13 mouse cellular contexts compared by ENCODE assay signal in the genomic region with DNA sequence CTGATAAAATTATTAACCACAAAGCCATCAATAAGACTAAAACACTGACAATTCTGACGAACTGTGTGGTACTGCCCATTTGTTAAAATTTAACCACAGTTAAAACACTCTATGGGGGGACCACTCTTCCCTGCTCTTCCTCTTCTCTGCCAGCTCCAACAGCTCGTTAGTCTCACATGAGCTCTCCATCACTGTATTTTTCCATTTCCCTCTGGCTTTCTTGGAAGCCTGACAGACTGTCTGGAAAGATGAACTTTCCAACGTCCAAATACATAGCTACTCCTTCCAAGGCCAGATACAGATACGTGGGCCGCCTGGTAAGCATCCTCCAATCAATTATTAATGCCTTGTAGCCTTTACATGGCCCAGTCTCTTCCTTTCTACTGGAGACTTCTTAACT. TPM values are rescaled to one million over a fixed set of nuclear protein-coding genes. Genes with fewer than 3 reads are reported as not detected.
DNase-seq lines count a peak whose midpoint lies in the region; ATAC-seq lines count a peak whose summit lies in the region.
"Had no signal": no experiment of that assay in that cellular context is flagged by ENCODE, and none has a peak within 500 bp of the region (broad histone marks: within the 10 kb centered on the region; RNA-seq: fewer than 3 reads in every experiment).

No protein-coding gene starts in this region.

- no peaks in the 10 kb centered on the region for H3K27me3 ChIP-seq in intestine, embryonic 14.5 days (replicated peaks; ENCODE audit: control insufficient read depth, insufficient read depth, low read length)
- H3K27me3 ChIP-seq in intestine, embryonic 15.5 days (replicated peaks): no peaks in the 10 kb centered on the region
- H3K27me3 ChIP-seq in forebrain, embryonic 14.5 days (replicated peaks; ENCODE audit: control insufficient read depth, insufficient read depth, low read length): no peaks in the 10 kb centered on the region
- H3K27me3 ChIP-seq: midbrain, embryonic 12.5 days had no signal

- H3K4me1 ChIP-seq in intestine, embryonic 14.5 days (replicated peaks; ENCODE audit: control insufficient read depth, insufficient read depth, low read length): peaks cover 3% of the 10 kb centered on the region; the same call in 1 of the 2 replicates
- peaks cover 7% of the 10 kb centered on the region for H3K4me1 ChIP-seq in intestine, embryonic 15.5 days (replicated peaks)
- no peaks in the 10 kb centered on the region for H3K4me1 ChIP-seq in forebrain, embryonic 14.5 days (ENCODE audit: control insufficient read depth, insufficient read depth, low read length)
- H3K4me1 ChIP-seq: midbrain, embryonic 12.5 days had no signal

- WGBS in intestine, embryonic 14.5 days: 28% methylated on average over 5 of the region's 5 CpGs
- WGBS in intestine, embryonic 15.5 days: 33% methylated on average over 5 of the region's 5 CpGs
- WGBS in forebrain, embryonic 14.5 days: 63% methylated on average over 5 of the region's 5 CpGs

- no peak overlapping the region for H3K4me2 ChIP-seq in intestine, embryonic 14.5 days (ENCODE audit: low read length)
- no peak overlapping the region for H3K4me2 ChIP-seq in intestine, embryonic 15.5 days (replicated peaks)
- no peak overlapping the region for H3K4me2 ChIP-seq in forebrain, embryonic 14.5 days (ENCODE audit: low read length)
- H3K4me2 ChIP-seq: midbrain, embryonic 12.5 days had no signal

- no peak for ATAC-seq in intestine, embryonic 14.5 days (replicated peaks; ENCODE audit: low FRiP score, low TSS enrichment, low read depth)
- no peak for ATAC-seq in intestine, embryonic 15.5 days
- ATAC-seq in frontal cortex, adult (ENCODE audit: low TSS enrichment): no peak
- ATAC-seq in forebrain, embryonic 14.5 days: no peak
- ATAC-seq: hindbrain, embryonic 16.5 days had no signal

- H3K27ac ChIP-seq in intestine, embryonic 14.5 days (ENCODE audit: low read depth): no peak overlapping the region
- H3K27ac ChIP-seq in intestine, embryonic 15.5 days: no peak overlapping the region
- no peak overlapping the region for H3K27ac ChIP-seq in forebrain, embryonic 14.5 days (ENCODE audit: low read depth, low read length)
- H3K27ac ChIP-seq: liver, embryonic 14.5 days; midbrain, embryonic 12.5 days had no signal

- H3K36me3 ChIP-seq in intestine, embryonic 14.5 days (ENCODE audit: control insufficient read depth, insufficient read depth, low read length): no peaks in the 10 kb centered on the region
- no peaks in the 10 kb centered on the region for H3K36me3 ChIP-seq in intestine, embryonic 15.5 days
- no peaks in the 10 kb centered on the region for H3K36me3 ChIP-seq in forebrain, embryonic 14.5 days (ENCODE audit: control insufficient read depth, insufficient read depth, low read length)
- H3K36me3 ChIP-seq: midbrain, embryonic 12.5 days had no signal

- H3K9ac ChIP-seq in intestine, embryonic 14.5 days (ENCODE audit: low read length): no peak overlapping the region
- no peak overlapping the region for H3K9ac ChIP-seq in intestine, embryonic 15.5 days
- H3K9ac ChIP-seq in forebrain, embryonic 14.5 days (ENCODE audit: low read length): no peak overlapping the region
- H3K9ac ChIP-seq: liver, embryonic 14.5 days; midbrain, embryonic 12.5 days had no signal

- peak; percentile 27 to 79 for DNase-seq in adrenal gland, adult (ENCODE audit: inconsistent age in 2 of 2, low spot score in 1 of 2)
- DNase-seq in adrenal gland, postnatal 25 days: no peak
- DNase-seq in intestine, embryonic 14.5 days (ENCODE audit: low spot score): peak; percentile 48
- DNase-seq in NIH3T3 (ENCODE audit: low read depth): peak; percentile 28
- peak; percentile 16 to 46 for DNase-seq in kidney, postnatal 25 days
- DNase-seq in forebrain, embryonic 14.5 days (ENCODE audit: low spot score): no peak
- DNase-seq: embryo, embryonic 11 days had no signal

- H3K4me3 ChIP-seq in intestine, embryonic 14.5 days (ENCODE audit: low read depth, low read length): no peak overlapping the region
- H3K4me3 ChIP-seq in intestine, embryonic 15.5 days (replicated peaks): no peak overlapping the region
- H3K4me3 ChIP-seq in forebrain, embryonic 14.5 days (ENCODE audit: low read depth, low read length): no peak overlapping the region
- H3K4me3 ChIP-seq: midbrain, embryonic 12.5 days had no signal

- no peaks in the 10 kb centered on the region for H3K9me3 ChIP-seq in intestine, embryonic 14.5 days (ENCODE audit: control insufficient read depth, low read length)
- H3K9me3 ChIP-seq in intestine, embryonic 15.5 days: no peaks in the 10 kb centered on the region
- H3K9me3 ChIP-seq in forebrain, embryonic 14.5 days (replicated peaks; ENCODE audit: control insufficient read depth, low read length): no peaks in the 10 kb centered on the region
- H3K9me3 ChIP-seq: G1E; midbrain, embryonic 12.5 days had no signal

RNA-seq across cellular contexts. Expression of a gene that starts 38.3 kb away (rescaled TPM):
- total RNA-seq in adrenal gland, postnatal 25 days (2021): 23.2 and 25.2 TPM in 2 replicates
- polyA plus RNA-seq in intestine, embryonic 14.5 days (2014; fragmentation: Nextera tagmentation; extraction: Ambion mirVana): 26.2 and 26.6 TPM in 2 replicates
- 36.1 and 37.4 TPM in 2 replicates for polyA plus RNA-seq in intestine, embryonic 15.5 days (2015; fragmentation: Nextera tagmentation; extraction: Ambion mirVana)
- 2.2 and 2.7 TPM in 2 replicates for polyA plus RNA-seq in forebrain, embryonic 14.5 days (2014; fragmentation: Nextera tagmentation; extraction: Ambion mirVana)

Comparison
In these comparisons a context has a peak if more than half of its experiments do, and no peak if none do; other contexts are left out.
1. DNase-seq: peak in adrenal gland, adult (2 of 2), intestine, embryonic 14.5 days (single experiment), NIH3T3 (single experiment) and kidney, postnatal 25 days (2 of 2); none in adrenal gland, postnatal 25 days (single experiment) and forebrain, embryonic 14.5 days (single experiment).